Mouse (Mus musculus) hindlimb bud, embryonic 11.5 days (tissue): Measurements from ENCODE around the gene Med23.

Experiments
- DNase-seq: peaks from one replicate; pipeline ENCODE4 v3.0.0-alpha.2; 2012; ENCODE audit warnings: low read depth, low spot score; ENCODE audit errors: extremely low spot score

The Med23 gene

GRCm38 (mm10) chr10:24959043-24959916 lies 89.5 kb downstream of the Med23 start:
- DNase-seq = peak; percentile 42

- no peak for DNase-seq
Measured at GRCm38 (mm10) chr10:24961112-24961511, 91.3 kb downstream of the Med23 start.

- DNase-seq = no peak
Measured at GRCm38 (mm10) chr10:24961889-24962288, 92.1 kb downstream of the Med23 start.
